Mouse (Mus musculus) thymus, postnatal 0 days (tissue): Measurements from ENCODE around the gene Prom2. TPM values are rescaled to one million over a fixed set of nuclear protein-coding genes. Genes with fewer than 3 reads are reported as not detected.

Experiments used
- DNase-seq: peaks from one replicate; pipeline ENCODE4 v3.0.0-alpha.2; 2015; ENCODE audit warnings: low spot score
- polyA plus RNA-seq: library from polyadenylated mRNA; unstranded; fragments of >200 nt; fragmentation: Nextera tagmentation; extraction: Ambion mirVana; gene quantifications from 2 replicates; pipeline ENCODE4 v1.2.1, GENCODE M21; 2015

The Prom2 gene
- 0.36 and 0.81 TPM in 2 replicates for polyA plus RNA-seq

- DNase-seq, result no peak
These were observed at the start of gene Prom2 for GRCm38 (mm10) chr2:127541185-127541584. Gene Prom2, minus strand, starts transcription at chr2:127541467.

- DNase-seq, result peak; percentile 26
These were observed 49.6 kb upstream of the Prom2 start for GRCm38 (mm10) chr2:127590840-127591239.

GRCm38 (mm10) chr2:127590204-127590603, 48.9 kb upstream of the Prom2 start:
- peak; percentile 9 for DNase-seq

GRCm38 (mm10) chr2:127588897-127589296, 47.6 kb upstream of the Prom2 start:
- DNase-seq, result no peak

- no peak for DNase-seq
These were observed 46.2 kb upstream of the Prom2 start for GRCm38 (mm10) chr2:127587514-127587844.

GRCm38 (mm10) chr2:127586694-127587513, 45.6 kb upstream of the Prom2 start, which contains the start of the genes Zfp661 and Mrps5:
Gene Zfp661, minus strand, starts transcription at chr2:127587094.
Gene Mrps5, plus strand, starts transcription at chr2:127587222.
- DNase-seq, result peak; percentile 73

- DNase-seq, result peak; percentile 95
These were observed 43.2 kb upstream of the Prom2 start for GRCm38 (mm10) chr2:127584436-127584858.

GRCm38 (mm10) chr2:127573322-127573721, 32.1 kb upstream of the Prom2 start:
- DNase-seq, result no peak

- peak; percentile 90 for DNase-seq
These were observed 18.1 kb upstream of the Prom2 start for GRCm38 (mm10) chr2:127559070-127559966.

- no peak for DNase-seq
These were observed 9.8 kb upstream of the Prom2 start for GRCm38 (mm10) chr2:127551078-127551477.

GRCm38 (mm10) chr2:127550446-127550845, 9.2 kb upstream of the Prom2 start:
- DNase-seq, result no peak

- no peak for DNase-seq
These were observed 8.4 kb upstream of the Prom2 start for GRCm38 (mm10) chr2:127549711-127550110.

GRCm38 (mm10) chr2:127548342-127549074, 7.2 kb upstream of the Prom2 start:
- no peak for DNase-seq

- no peak for DNase-seq
These were observed 430 bp upstream of the Prom2 start for GRCm38 (mm10) chr2:127541697-127542096.

GRCm38 (mm10) chr2:127539494-127539893, 1.8 kb downstream of the Prom2 start:
- no peak for DNase-seq

- DNase-seq, result no peak
These were observed 3.7 kb downstream of the Prom2 start for GRCm38 (mm10) chr2:127537548-127537947.

GRCm38 (mm10) chr2:127535363-127535762, 5.9 kb downstream of the Prom2 start:
- no peak for DNase-seq

GRCm38 (mm10) chr2:127532379-127532778, 8.9 kb downstream of the Prom2 start:
- DNase-seq, result no peak

GRCm38 (mm10) chr2:127531592-127531991, 9.7 kb downstream of the Prom2 start:
- DNase-seq, result no peak

- no peak for DNase-seq
These were observed 10.8 kb downstream of the Prom2 start for GRCm38 (mm10) chr2:127530418-127530817.
